Mouse (Mus musculus) olfactory bulb, adult 2 months (tissue): Measurements from ENCODE around the gene Tigd3.

ENCODE experiments used
- CTCF ChIP-seq: fragments of 200-500 bp; IDR thresholded peaks from 2 replicates; pipeline ENCODE4 v1.5.1; 2012; ENCODE audit warnings: low read depth, mild to moderate bottlenecking, low read length, moderate library complexity; ENCODE audit not compliant: insufficient read depth
- POLR2A ChIP-seq: fragments of 200-500 bp; IDR thresholded peaks from 2 replicates; pipeline ENCODE4 v1.6.1; 2012; ENCODE audit warnings: mild to moderate bottlenecking, low read depth, low read length, moderate library complexity; ENCODE audit not compliant: insufficient read depth

DNA sequence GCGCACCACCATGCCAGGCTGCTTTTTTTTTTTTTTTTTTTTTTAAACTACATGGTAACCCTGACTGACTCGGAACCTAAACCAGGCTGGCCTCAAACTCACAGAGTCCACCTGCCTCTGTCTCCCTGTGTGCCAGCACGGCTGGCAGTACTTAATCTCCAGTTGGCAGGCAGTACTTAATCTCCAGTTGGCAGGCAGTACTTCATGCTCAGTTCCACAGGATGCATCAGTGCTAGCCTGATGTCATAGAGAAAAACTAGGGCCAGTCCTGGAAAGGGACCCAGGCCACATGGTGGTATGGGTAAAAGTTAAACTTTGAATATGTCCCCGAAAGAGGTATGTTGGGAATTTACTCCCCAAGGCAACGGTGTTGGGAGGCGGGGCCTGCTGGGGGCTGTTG lies 34.2 kb upstream of the Tigd3 start:
- no peak for TF ChIP-seq POLR2A
- no peak for TF ChIP-seq CTCF
